Mouse (Mus musculus) cortical plate, adult 2 months (tissue): ENCODE results near the gene Foxa2.

Experiments
- CTCF ChIP-seq: fragments of 200-500 bp; IDR thresholded peaks from 2 replicates; pipeline ENCODE4 v1.5.1; 2011; ENCODE audit warnings: mild to moderate bottlenecking, control low read depth, low read length; ENCODE audit not compliant: insufficient read depth; ENCODE audit errors: extremely low read depth
- POLR2A ChIP-seq: fragments of 200-500 bp; IDR thresholded peaks from 2 replicates; pipeline ENCODE4 v1.6.1; 2011; ENCODE audit warnings: mild to moderate bottlenecking, low read length, control low read depth; ENCODE audit not compliant: insufficient read depth; ENCODE audit errors: extremely low read depth

DNA sequence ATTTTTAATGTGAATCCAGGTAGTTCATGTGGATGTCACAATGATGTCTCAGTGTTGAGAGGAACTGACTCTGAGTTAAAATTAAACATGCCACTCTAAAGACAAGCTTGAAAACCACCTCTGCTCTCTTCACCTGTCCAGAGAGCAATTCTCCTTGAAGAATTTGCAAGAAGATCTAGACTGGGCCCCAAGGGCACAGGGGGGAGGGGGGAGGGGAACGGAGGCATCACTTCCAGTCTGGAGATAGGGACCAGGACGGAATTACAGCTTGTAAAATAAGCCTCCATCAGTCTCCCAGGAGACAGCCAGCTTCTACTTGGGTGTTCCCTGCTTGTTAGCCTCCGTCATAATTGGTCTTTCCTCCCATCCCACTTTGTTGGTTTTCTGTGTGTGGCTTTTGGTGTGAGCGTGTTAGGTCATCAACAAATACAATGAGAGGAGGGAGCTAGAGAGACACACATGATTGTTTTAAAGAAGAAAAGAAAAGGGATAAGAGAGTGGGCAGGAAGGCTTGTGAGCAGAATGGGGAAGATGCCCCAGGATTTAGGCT is 10.1 kb downstream of the Foxa2 start:
- TF ChIP-seq POLR2A = no peak
- no peak for TF ChIP-seq CTCF
